Mouse (Mus musculus) forebrain, postnatal 0 days (tissue): ENCODE data around the gene Ube2dnl1. TPM values are rescaled to one million over a fixed set of nuclear protein-coding genes. Genes with fewer than 3 reads are reported as not detected.

Source experiments
- ATAC-seq: fragments of 200-750 bp; cut with Nextera tagmentation; 2 replicates; pipeline ENCODE4 v1.8.0; 2017; ENCODE audit warnings: mild to moderate bottlenecking, moderate library complexity
- DNase-seq: peaks from one replicate; pipeline ENCODE4 v3.0.0-alpha.2; 2015
- H3K27ac ChIP-seq: fragments of 300-500 bp; sonication (generic); 2 replicates; pipeline ENCODE4 v1.5.1; 2014; ENCODE audit warnings: low read depth, mild to moderate bottlenecking, antibody characterized with exemption, low read length, moderate library complexity, mixed read lengths
- H3K27me3 ChIP-seq: fragments of 300-500 bp; sonication (generic); 2 replicates; pipeline ENCODE4 v1.6.1; 2014; ENCODE audit warnings: mild to moderate bottlenecking, low read length, mixed read lengths; ENCODE audit not compliant: insufficient read depth
- H3K36me3 ChIP-seq: fragments of 300-500 bp; sonication (generic); 2 replicates; pipeline ENCODE4 v1.6.1; 2014; ENCODE audit warnings: mild to moderate bottlenecking, moderate library complexity; ENCODE audit not compliant: insufficient read depth
- H3K4me1 ChIP-seq: fragments of 300-500 bp; sonication (generic); 2 replicates; pipeline ENCODE4 v1.6.1; 2014; ENCODE audit warnings: antibody characterized with exemption; ENCODE audit not compliant: insufficient read depth
- H3K4me2 ChIP-seq: fragments of 300-500 bp; sonication (generic); 2 replicates; pipeline ENCODE4 v1.6.1; 2014; ENCODE audit warnings: low read depth, mild to moderate bottlenecking, moderate library complexity
- H3K4me3 ChIP-seq: fragments of 300-500 bp; sonication (generic); 2 replicates; pipeline ENCODE4 v1.5.1; 2014; ENCODE audit warnings: low read depth, low read length, mixed read lengths
- H3K9ac ChIP-seq: fragments of 300-500 bp; sonication (generic); 2 replicates; pipeline ENCODE4 v1.6.1; 2014; ENCODE audit warnings: mild to moderate bottlenecking
- H3K9me3 ChIP-seq: fragments of 300-500 bp; sonication (generic); 2 replicates; pipeline ENCODE4 v1.6.1; 2016; ENCODE audit warnings: low read length
- CTCF ChIP-seq: sonication (generic); IDR thresholded peaks from 2 replicates; pipeline ENCODE4 v1.5.1; 2016; ENCODE audit warnings: antibody characterized with exemption, control low read depth, low read depth
- WGBS: fragments of 180-500 bp; shearing (Covaris S2); extraction: QIAGEN DNeasy Blood & Tissue Kit; methylation state at CpG from one replicate; pipeline ENCODE4 v1.1.7; 2014; 5-methylcytosine and 5-hydroxymethylcytosine counted together
- polyA plus RNA-seq: library from polyadenylated mRNA; unstranded; fragments of >200 nt; fragmentation: Nextera tagmentation; extraction: Ambion mirVana; gene quantifications from 2 replicates; pipeline ENCODE4 v1.2.1, GENCODE M21; 2015
- total RNA-seq: library from RNA; depleted of rRNA; stranded (reverse); fragments of >200 nt; gene quantifications from 2 replicates; pipeline ENCODE4 v1.2.3, GENCODE M21; 2014; rRNA removed

Ube2dnl1 gene
- total RNA-seq (not detected in 2 replicates), polyA plus RNA-seq (not detected in 2 replicates)

- no peaks in the 10 kb centered on the region for H3K4me1 ChIP-seq
- no peak within 1 kb of the TSS for H3K27ac ChIP-seq
- H3K36me3 ChIP-seq = no peaks in the 10 kb centered on the region
- no peak for DNase-seq
- no peak for ATAC-seq
- TF ChIP-seq CTCF = no peak
- no peaks in the 10 kb centered on the region for H3K27me3 ChIP-seq
- no peak within 1 kb of the TSS for H3K4me2 ChIP-seq
- H3K4me3 ChIP-seq = no peak within 1 kb of the TSS
- 86% methylated on average over 5 of the region's 5 CpGs for WGBS
- no peak within 1 kb of the TSS for H3K9ac ChIP-seq
- no peaks in the 10 kb centered on the region for H3K9me3 ChIP-seq
Observed at GRCm38 (mm10) chrX:114904712-114905111, at the start of gene Ube2dnl1. Ube2dnl1 (plus strand) TSS chrX:114905012.

GRCm38 (mm10) chrX:114895489-114895888, 9.3 kb upstream of the Ube2dnl1 start:
- Histone ChIP-seq H3K9me3 (no peaks in the 10 kb centered on the region), H3K4me3 (no peak overlapping the region), H3K4me2 (no peak overlapping the region), H3K27ac (no peak overlapping the region), H3K9ac (no peak overlapping the region), H3K27me3 (no peaks in the 10 kb centered on the region), H3K36me3 (no peaks in the 10 kb centered on the region), H3K4me1 (no peaks in the 10 kb centered on the region)
- no peak for ATAC-seq
- DNase-seq = no peak
- no peak for TF ChIP-seq CTCF

GRCm38 (mm10) chrX:114897506-114897905, 7.3 kb upstream of the Ube2dnl1 start:
- Histone ChIP-seq H3K4me2 (no peak overlapping the region), H3K27me3 (no peaks in the 10 kb centered on the region), H3K4me3 (no peak overlapping the region), H3K9me3 (no peaks in the 10 kb centered on the region), H3K27ac (no peak overlapping the region), H3K36me3 (no peaks in the 10 kb centered on the region), H3K9ac (no peak overlapping the region), H3K4me1 (no peaks in the 10 kb centered on the region)
- no peak for TF ChIP-seq CTCF
- DNase-seq (no peak), ATAC-seq (no peak)
- 84% methylated on average over 3 of the region's 3 CpGs for WGBS

- Histone ChIP-seq H3K36me3 (no peaks in the 10 kb centered on the region), H3K9ac (no peak overlapping the region), H3K27ac (no peak overlapping the region), H3K4me2 (no peak overlapping the region), H3K4me1 (no peaks in the 10 kb centered on the region), H3K9me3 (no peaks in the 10 kb centered on the region), H3K4me3 (no peak overlapping the region), H3K27me3 (no peaks in the 10 kb centered on the region)
- no peak for ATAC-seq
- TF ChIP-seq CTCF = no peak
- DNase-seq = no peak
Observed at GRCm38 (mm10) chrX:114903391-114903790, 1.4 kb upstream of the Ube2dnl1 start.

- TF ChIP-seq CTCF = no peak
- Histone ChIP-seq H3K4me1 (no peaks in the 10 kb centered on the region), H3K4me2 (no peak within 1 kb of the TSS), H3K4me3 (no peak within 1 kb of the TSS), H3K9ac (no peak within 1 kb of the TSS), H3K27me3 (no peaks in the 10 kb centered on the region), H3K36me3 (no peaks in the 10 kb centered on the region), H3K27ac (no peak within 1 kb of the TSS), H3K9me3 (no peaks in the 10 kb centered on the region)
- DNase-seq (no peak), ATAC-seq (no peak)
- WGBS = 88% methylated on average over 1 of the region's 1 CpGs
Observed at GRCm38 (mm10) chrX:114907282-114907681, 2.5 kb downstream of the Ube2dnl1 start, which contains the start of gene Ube2dnl2. Ube2dnl2 (plus strand) TSS chrX:114907582.

- no peaks in the 10 kb centered on the region for H3K4me1 ChIP-seq
- H3K36me3 ChIP-seq = no peaks in the 10 kb centered on the region
- no peak overlapping the region for H3K27ac ChIP-seq
- DNase-seq = no peak
- no peak for TF ChIP-seq CTCF
- no peak overlapping the region for H3K4me3 ChIP-seq
- ATAC-seq = no peak
- H3K9ac ChIP-seq = no peak overlapping the region
- no peak overlapping the region for H3K4me2 ChIP-seq
- H3K27me3 ChIP-seq = no peaks in the 10 kb centered on the region
- no peaks in the 10 kb centered on the region for H3K9me3 ChIP-seq
- 32% methylated on average over 1 of the region's 1 CpGs for WGBS
Observed at GRCm38 (mm10) chrX:114955066-114955465, 50.3 kb downstream of the Ube2dnl1 start.

Other genes starting within 250 kb of the Ube2dnl1 start
- not detected in 2 replicates for gene Ube2dnl2, start 2.6 kb downstream of the Ube2dnl1 start, total RNA-seq
- not detected in 2 replicates for gene Ube2dnl2, start 2.6 kb downstream of the Ube2dnl1 start, polyA plus RNA-seq